ENCODE assay signal across 16 mouse cellular contexts in the genomic region with DNA sequence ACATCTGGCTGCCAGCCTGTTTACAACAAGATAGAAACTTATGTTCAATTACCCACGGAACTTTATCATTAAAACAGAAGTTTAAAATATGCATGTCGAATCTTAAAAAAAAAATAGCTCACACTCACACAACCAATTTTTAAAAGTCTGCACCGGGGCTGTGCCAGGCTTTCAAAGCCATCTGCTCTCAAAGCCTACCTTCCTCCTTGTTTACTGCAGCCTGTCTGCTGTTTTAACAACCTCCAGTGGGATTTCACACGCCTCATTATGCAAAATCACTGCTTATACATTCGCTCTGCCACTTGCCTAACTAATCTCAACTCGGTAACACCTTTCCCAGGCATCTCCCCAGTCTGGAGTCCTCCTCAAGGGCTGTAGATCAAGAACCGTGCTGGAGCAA.
DNase-seq lines count a peak whose midpoint lies in the region; ATAC-seq lines count a peak whose summit lies in the region.
"Had no signal": no experiment of that assay in that cellular context is flagged by ENCODE, and none has a peak within 500 bp of the region (broad histone marks: within the 10 kb centered on the region; RNA-seq: fewer than 3 reads in every experiment).

No protein-coding gene starts in this region.

- H3K9me3 ChIP-seq in hindbrain, embryonic 11.5 days (ENCODE audit: control insufficient read depth, low read length) = no peaks in the 10 kb centered on the region
- H3K9me3 ChIP-seq in hindbrain, embryonic 12.5 days (replicated peaks) = no peaks in the 10 kb centered on the region
- H3K9me3 ChIP-seq: heart, embryonic 13.5 days; kidney, embryonic 15.5 days had no signal

- ATAC-seq in hindbrain, embryonic 11.5 days (ENCODE audit: low FRiP score) = no peak
- no peak for ATAC-seq in hindbrain, embryonic 12.5 days (ENCODE audit: low FRiP score)

- no peaks in the 10 kb centered on the region for H3K27me3 ChIP-seq in hindbrain, embryonic 11.5 days (ENCODE audit: control insufficient read depth, insufficient read depth, low read length)
- peaks cover 4% of the 10 kb centered on the region; the same call in 1 of the 2 replicates for H3K27me3 ChIP-seq in hindbrain, embryonic 12.5 days
- H3K27me3 ChIP-seq: heart, embryonic 13.5 days; kidney, embryonic 15.5 days had no signal

- no peak overlapping the region for H3K27ac ChIP-seq in hindbrain, embryonic 11.5 days (ENCODE audit: low read depth, low read length)
- no peak overlapping the region for H3K27ac ChIP-seq in hindbrain, embryonic 12.5 days
- H3K27ac ChIP-seq: heart, embryonic 13.5 days; kidney, embryonic 15.5 days had no signal

- no peak overlapping the region for H3K4me2 ChIP-seq in hindbrain, embryonic 11.5 days (replicated peaks; ENCODE audit: low read depth, low read length)
- H3K4me2 ChIP-seq in hindbrain, embryonic 12.5 days (replicated peaks) = no peak overlapping the region
- H3K4me2 ChIP-seq: heart, embryonic 13.5 days; kidney, embryonic 15.5 days had no signal

- DNase-seq in hindbrain, embryonic 11.5 days (ENCODE audit: low spot score) = peak; percentile 5
- DNase-seq in right cerebral cortex, adult 2 months (ENCODE audit: low spot score in 2 of 2) = peak; percentile 17 to 50
- DNase-seq in right cerebral cortex, postnatal 4 days = no peak
- DNase-seq in layer of hippocampus, postnatal 36 days = peak; percentile 26 to 51
- no peak for DNase-seq in lung, postnatal 36 days
- no peak for DNase-seq in spleen, postnatal 4 days (ENCODE audit: low spot score in 2 of 2)
- DNase-seq in cerebellum, postnatal 4 days (ENCODE audit: low spot score in 2 of 2) = no peak
- DNase-seq: adrenal gland, postnatal 36 days; B cell, adult 2 months; cerebellum, adult 11-12 months; gastrocnemius, postnatal 36 days; spleen, adult 18-20 months had no signal

- 61% methylated on average over 7 of the region's 7 CpGs for WGBS in hindbrain, embryonic 11.5 days
- 46% methylated on average over 7 of the region's 7 CpGs for WGBS in hindbrain, embryonic 12.5 days

- no peaks in the 10 kb centered on the region for H3K4me1 ChIP-seq in hindbrain, embryonic 11.5 days (replicated peaks; ENCODE audit: control insufficient read depth, insufficient read depth, low read length)
- no peaks in the 10 kb centered on the region for H3K4me1 ChIP-seq in hindbrain, embryonic 12.5 days
- H3K4me1 ChIP-seq: heart, embryonic 13.5 days; kidney, embryonic 15.5 days had no signal

- H3K4me3 ChIP-seq in hindbrain, embryonic 11.5 days (ENCODE audit: low read depth, low read length) = no peak overlapping the region
- H3K4me3 ChIP-seq in hindbrain, embryonic 12.5 days = no peak overlapping the region
- H3K4me3 ChIP-seq: heart, embryonic 13.5 days; kidney, embryonic 15.5 days had no signal

- H3K36me3 ChIP-seq in hindbrain, embryonic 11.5 days (ENCODE audit: control insufficient read depth, insufficient read depth, low read length) = no peaks in the 10 kb centered on the region
- H3K36me3 ChIP-seq in hindbrain, embryonic 12.5 days = no peaks in the 10 kb centered on the region
- H3K36me3 ChIP-seq: G1E; heart, embryonic 13.5 days; kidney, embryonic 15.5 days had no signal

- H3K9ac ChIP-seq in hindbrain, embryonic 11.5 days (ENCODE audit: low read depth, low read length) = no peak overlapping the region
- H3K9ac ChIP-seq in hindbrain, embryonic 12.5 days = no peak overlapping the region
- H3K9ac ChIP-seq: heart, embryonic 13.5 days; kidney, embryonic 15.5 days had no signal

Comparison
In these comparisons a context has a peak if more than half of its experiments do, and no peak if none do; other contexts are left out.
1. DNase-seq: peak in hindbrain, embryonic 11.5 days (single experiment), right cerebral cortex, adult 2 months (2 of 2) and layer of hippocampus, postnatal 36 days (2 of 2); none in right cerebral cortex, postnatal 4 days (single experiment), lung, postnatal 36 days (single experiment), spleen, postnatal 4 days (0 of 2) and cerebellum, postnatal 4 days (0 of 2).